Mouse (Mus musculus): ENCODE data around the gene I830077J02Rik. TPM values are rescaled to one million over a fixed set of nuclear protein-coding genes. Genes with fewer than 3 reads are reported as not detected.
A peak's percentile ranks its signal among the peaks of the same experiment; 100 is the strongest.

The I830077J02Rik gene
- polyA plus RNA-seq, 1 experiment from 2014 or later, result 0.54 TPM

DNA sequence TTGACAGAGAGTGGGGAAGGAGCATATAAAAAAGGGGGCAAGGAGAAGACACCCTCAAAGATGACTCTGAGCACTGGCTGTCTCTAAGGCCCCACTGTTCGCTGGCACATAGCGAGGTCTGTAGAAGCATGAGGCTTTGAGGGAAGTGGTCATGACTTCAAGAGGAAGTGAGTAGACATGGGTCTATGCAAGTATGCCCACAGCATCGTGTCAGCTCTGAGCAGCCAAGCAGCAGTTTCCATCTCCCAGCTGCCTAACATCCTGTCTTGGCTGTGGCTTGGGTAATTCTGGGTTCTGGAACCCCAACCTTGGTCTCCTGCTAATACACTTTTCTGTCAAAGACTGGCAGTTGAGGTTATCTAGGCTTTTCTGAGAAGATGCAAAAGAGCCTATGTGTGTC lies 31.7 kb downstream of the I830077J02Rik start:
- Histone ChIP-seq H3K36me3 (no peaks in the 10 kb centered on the region), H3K9me3 (replicated peaks) (no peaks in the 10 kb centered on the region), H3K4me2 (no peak overlapping the region), H3K27me3 (replicated peaks) (no peaks in the 10 kb centered on the region), H3K9ac (replicated peaks) (no peak overlapping the region), H3K4me3 (replicated peaks) (no peak overlapping the region), H3K4me1 (no peaks in the 10 kb centered on the region), H3K27ac (replicated peaks) (no peak overlapping the region)
- no peak for ATAC-seq (ENCODE audit: low FRiP score)
- WGBS, result 90% methylated on average over 3 of the region's 3 CpGs

DNA sequence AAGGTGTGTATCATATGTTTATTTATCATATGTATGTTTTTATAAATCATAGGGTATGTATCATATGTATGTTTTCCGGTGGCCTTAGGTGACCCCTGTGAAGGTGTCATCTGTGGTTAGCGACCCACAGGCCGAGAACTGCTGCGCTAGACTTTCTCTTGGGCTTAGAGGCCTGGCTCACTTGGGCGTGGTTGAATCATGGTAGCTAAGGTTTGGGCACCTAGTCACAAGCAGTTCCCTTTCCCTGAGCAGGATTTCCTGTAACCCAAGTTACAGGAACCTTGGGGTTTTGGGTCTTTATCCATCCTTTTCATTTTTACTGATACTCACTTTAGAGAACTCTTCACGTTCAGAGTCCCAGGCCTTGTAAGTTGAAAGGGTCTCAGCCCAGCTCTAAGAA lies 32.2 kb downstream of the I830077J02Rik start:
- no peaks in the 10 kb centered on the region for H3K27me3 ChIP-seq (replicated peaks)
- H3K9ac ChIP-seq (replicated peaks), result no peak overlapping the region
- H3K4me2 ChIP-seq, result no peak overlapping the region
- no peak for ATAC-seq (ENCODE audit: low FRiP score)
- H3K27ac ChIP-seq (replicated peaks), result no peak overlapping the region
- H3K36me3 ChIP-seq, result no peaks in the 10 kb centered on the region
- H3K4me1 ChIP-seq, result no peaks in the 10 kb centered on the region
- WGBS, result 80% methylated on average over 6 of the region's 6 CpGs
- H3K4me3 ChIP-seq (replicated peaks), result no peak overlapping the region
- H3K9me3 ChIP-seq (replicated peaks), result no peaks in the 10 kb centered on the region

DNA sequence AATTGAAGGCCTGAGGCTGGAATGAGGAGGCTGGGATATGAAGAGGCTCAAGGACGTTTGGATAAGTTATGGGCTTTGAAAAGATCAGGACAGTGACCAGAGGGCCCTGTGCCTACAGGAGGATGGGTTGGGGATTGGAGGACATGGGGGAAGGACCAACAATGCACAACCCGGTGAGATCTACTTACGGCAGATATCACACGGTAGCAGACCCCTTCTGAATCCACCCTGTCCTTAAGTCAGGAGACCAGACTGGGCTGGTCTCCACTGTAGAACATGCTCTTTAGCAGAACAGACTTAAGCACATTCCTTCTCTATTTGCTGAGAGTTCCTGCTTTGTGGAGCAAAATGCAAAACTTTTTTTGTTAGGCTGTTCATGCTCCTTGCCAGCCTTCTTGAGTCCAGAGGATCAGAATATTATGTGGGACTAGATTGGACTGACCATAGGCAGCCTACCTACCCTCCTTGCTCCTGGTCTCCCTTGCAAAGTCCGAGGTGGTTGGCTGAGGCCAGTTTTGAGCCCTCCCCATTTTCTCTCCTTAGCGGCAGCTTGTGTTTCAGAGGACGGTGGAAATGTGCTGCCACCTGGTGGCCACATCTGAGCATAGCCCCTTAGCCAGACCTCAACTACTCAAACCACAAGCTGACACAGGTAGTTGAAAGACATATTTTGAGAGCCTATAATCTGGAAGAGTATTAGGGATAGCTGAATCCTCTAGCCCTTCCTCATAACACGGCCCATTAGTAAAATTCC lies 32.9 kb downstream of the I830077J02Rik start:
- H3K36me3 ChIP-seq, result no peaks in the 10 kb centered on the region
- ATAC-seq (ENCODE audit: low FRiP score), result peak; percentile 86
- H3K27me3 ChIP-seq (replicated peaks), result no peaks in the 10 kb centered on the region
- no peak overlapping the region for H3K4me3 ChIP-seq (replicated peaks)
- no peaks in the 10 kb centered on the region for H3K9me3 ChIP-seq (replicated peaks)
- H3K4me2 ChIP-seq, result no peak overlapping the region
- no peak overlapping the region for H3K27ac ChIP-seq (replicated peaks)
- no peaks in the 10 kb centered on the region for H3K4me1 ChIP-seq
- 42% methylated on average over 8 of the region's 8 CpGs for WGBS
- no peak overlapping the region for H3K9ac ChIP-seq (replicated peaks)

DNA sequence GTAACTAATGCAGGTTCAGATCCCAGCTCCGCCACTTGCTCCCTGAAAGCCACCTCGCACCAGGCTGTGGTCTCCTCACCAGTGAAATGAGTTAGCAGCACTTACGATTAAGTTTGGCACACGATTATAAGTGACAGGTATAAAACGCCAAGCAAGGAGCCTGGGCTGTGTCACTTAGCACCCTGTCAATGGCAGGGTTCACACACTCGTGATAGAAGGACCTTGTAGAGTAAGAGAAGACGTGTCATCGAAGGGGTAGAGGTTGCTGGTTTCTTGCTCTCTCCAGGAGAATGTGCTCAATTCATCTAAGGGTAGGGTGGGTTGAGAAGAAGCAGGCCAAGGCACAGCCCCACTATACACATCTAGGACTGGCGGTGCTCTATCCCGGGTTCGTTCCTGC lies 33.6 kb downstream of the I830077J02Rik start:
- ATAC-seq (ENCODE audit: low FRiP score), result no peak
- no peak overlapping the region for H3K4me2 ChIP-seq
- no peak overlapping the region for H3K27ac ChIP-seq (replicated peaks)
- H3K4me3 ChIP-seq (replicated peaks), result no peak overlapping the region
- H3K4me1 ChIP-seq, result no peaks in the 10 kb centered on the region
- no peaks in the 10 kb centered on the region for H3K9me3 ChIP-seq (replicated peaks)
- WGBS, result 93% methylated on average over 11 of the region's 11 CpGs
- no peak overlapping the region for H3K9ac ChIP-seq (replicated peaks)
- H3K36me3 ChIP-seq, result no peaks in the 10 kb centered on the region
- H3K27me3 ChIP-seq (replicated peaks), result no peaks in the 10 kb centered on the region

DNA sequence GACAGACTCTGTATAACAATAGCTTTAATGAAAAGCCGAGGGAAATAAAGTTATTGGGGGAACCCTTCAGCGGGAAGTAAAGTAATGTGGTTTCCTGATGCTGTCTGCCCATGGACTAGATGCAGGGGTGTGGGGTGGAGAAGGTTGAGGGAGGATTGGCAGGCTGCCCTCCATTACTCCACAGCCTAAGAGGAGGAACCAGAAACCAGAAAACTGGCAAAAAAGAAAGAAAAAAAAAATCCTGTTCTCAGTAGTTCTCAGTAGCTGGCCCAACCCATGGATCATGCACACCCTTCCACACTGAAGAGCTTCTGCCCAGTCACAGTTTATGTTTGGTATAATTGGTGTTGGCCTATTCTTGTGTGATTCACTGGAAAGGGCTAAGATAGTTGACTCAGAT lies 34.1 kb downstream of the I830077J02Rik start:
- H3K9ac ChIP-seq (replicated peaks), result no peak overlapping the region
- H3K4me2 ChIP-seq, result no peak overlapping the region
- no peak overlapping the region for H3K4me3 ChIP-seq (replicated peaks)
- no peaks in the 10 kb centered on the region for H3K9me3 ChIP-seq (replicated peaks)
- no peaks in the 10 kb centered on the region for H3K4me1 ChIP-seq
- H3K27ac ChIP-seq (replicated peaks), result no peak overlapping the region
- no peaks in the 10 kb centered on the region for H3K27me3 ChIP-seq (replicated peaks)
- WGBS, result 89% methylated on average over 2 of the region's 2 CpGs
- ATAC-seq (ENCODE audit: low FRiP score), result no peak
- no peaks in the 10 kb centered on the region for H3K36me3 ChIP-seq

DNA sequence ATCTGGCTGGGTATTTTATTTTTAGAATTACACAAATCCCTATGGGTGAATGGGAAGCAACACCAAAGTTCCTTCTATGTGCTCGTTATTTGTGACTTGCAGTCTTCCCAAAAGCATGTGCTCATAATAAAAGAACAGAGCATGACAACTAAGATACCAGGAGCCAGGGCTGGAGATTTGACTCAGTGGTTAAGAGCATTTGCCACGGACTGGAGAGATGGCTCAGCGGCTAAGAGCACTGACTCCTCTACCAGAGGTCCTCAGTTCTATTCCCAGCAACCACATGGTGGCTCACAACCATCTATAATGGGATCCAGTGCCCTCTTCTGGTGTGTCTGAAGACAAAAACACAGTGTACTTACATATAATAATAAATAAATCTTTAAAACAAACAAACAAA lies 35.7 kb downstream of the I830077J02Rik start:
- ATAC-seq (ENCODE audit: low FRiP score), result no peak
- no peaks in the 10 kb centered on the region for H3K4me1 ChIP-seq
- H3K4me2 ChIP-seq, result no peak overlapping the region
- H3K27ac ChIP-seq (replicated peaks), result no peak overlapping the region
- H3K4me3 ChIP-seq (replicated peaks), result no peak overlapping the region
- H3K9ac ChIP-seq (replicated peaks), result no peak overlapping the region
- no peaks in the 10 kb centered on the region for H3K36me3 ChIP-seq
- H3K27me3 ChIP-seq (replicated peaks), result no peaks in the 10 kb centered on the region
- H3K9me3 ChIP-seq (replicated peaks), result no peaks in the 10 kb centered on the region
- 86% methylated on average over 3 of the region's 3 CpGs for WGBS

- Histone ChIP-seq H3K9me3 (replicated peaks) (no peaks in the 10 kb centered on the region), H3K4me1 (no peaks in the 10 kb centered on the region), H3K9ac (replicated peaks) (no peak overlapping the region), H3K4me3 (replicated peaks) (no peak overlapping the region), H3K36me3 (no peaks in the 10 kb centered on the region), H3K27me3 (replicated peaks) (no peaks in the 10 kb centered on the region), H3K4me2 (no peak overlapping the region), H3K27ac (replicated peaks) (no peak overlapping the region)
- 84% methylated on average over 23 of the region's 23 CpGs for WGBS
- ATAC-seq (ENCODE audit: low FRiP score), result no peak
Measured at GRCm38 (mm10) chr3:105894601-105895592, 37.6 kb downstream of the I830077J02Rik start.

DNA sequence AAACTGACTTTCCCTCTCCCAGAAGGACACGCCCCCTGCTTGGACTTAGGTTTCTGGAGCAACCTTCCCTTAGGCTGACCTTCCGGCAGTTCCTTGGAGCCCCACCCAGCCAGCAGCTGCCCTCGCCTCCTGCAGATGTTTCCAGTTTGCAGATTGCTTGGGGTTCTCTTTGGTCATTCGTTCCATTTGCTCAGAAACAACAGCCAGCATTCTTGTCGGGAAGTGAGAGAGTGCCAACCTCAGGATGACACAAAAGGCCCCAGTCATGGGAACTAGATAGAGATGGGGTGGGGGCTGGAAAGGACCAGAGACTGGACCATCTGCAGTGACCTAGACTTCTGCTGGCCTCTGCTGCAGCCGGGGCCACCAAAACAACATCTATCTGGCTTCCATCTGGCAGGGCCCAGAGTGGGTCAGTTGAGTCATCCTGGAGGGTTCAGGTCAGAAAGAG lies 38.5 kb downstream of the I830077J02Rik start:
- no peak for ATAC-seq (ENCODE audit: low FRiP score)
- H3K4me1 ChIP-seq, result no peaks in the 10 kb centered on the region
- H3K9me3 ChIP-seq (replicated peaks), result no peaks in the 10 kb centered on the region
- 72% methylated on average over 6 of the region's 6 CpGs for WGBS
- no peak overlapping the region for H3K4me3 ChIP-seq (replicated peaks)
- H3K27ac ChIP-seq (replicated peaks), result no peak overlapping the region
- H3K4me2 ChIP-seq, result no peak overlapping the region
- no peak overlapping the region for H3K9ac ChIP-seq (replicated peaks)
- H3K36me3 ChIP-seq, result no peaks in the 10 kb centered on the region
- no peaks in the 10 kb centered on the region for H3K27me3 ChIP-seq (replicated peaks)

- no peak overlapping the region for H3K4me3 ChIP-seq (replicated peaks)
- H3K27ac ChIP-seq (replicated peaks), result no peak overlapping the region
- no peaks in the 10 kb centered on the region for H3K4me1 ChIP-seq
- ATAC-seq (ENCODE audit: low FRiP score), result no peak
- H3K4me2 ChIP-seq, result no peak overlapping the region
- no peaks in the 10 kb centered on the region for H3K36me3 ChIP-seq
- no peaks in the 10 kb centered on the region for H3K9me3 ChIP-seq (replicated peaks)
- WGBS, result 86% methylated on average over 19 of the region's 19 CpGs
- no peak overlapping the region for H3K9ac ChIP-seq (replicated peaks)
- H3K27me3 ChIP-seq (replicated peaks), result no peaks in the 10 kb centered on the region
Measured at GRCm38 (mm10) chr3:105892572-105893495, 39.6 kb downstream of the I830077J02Rik start.

DNA sequence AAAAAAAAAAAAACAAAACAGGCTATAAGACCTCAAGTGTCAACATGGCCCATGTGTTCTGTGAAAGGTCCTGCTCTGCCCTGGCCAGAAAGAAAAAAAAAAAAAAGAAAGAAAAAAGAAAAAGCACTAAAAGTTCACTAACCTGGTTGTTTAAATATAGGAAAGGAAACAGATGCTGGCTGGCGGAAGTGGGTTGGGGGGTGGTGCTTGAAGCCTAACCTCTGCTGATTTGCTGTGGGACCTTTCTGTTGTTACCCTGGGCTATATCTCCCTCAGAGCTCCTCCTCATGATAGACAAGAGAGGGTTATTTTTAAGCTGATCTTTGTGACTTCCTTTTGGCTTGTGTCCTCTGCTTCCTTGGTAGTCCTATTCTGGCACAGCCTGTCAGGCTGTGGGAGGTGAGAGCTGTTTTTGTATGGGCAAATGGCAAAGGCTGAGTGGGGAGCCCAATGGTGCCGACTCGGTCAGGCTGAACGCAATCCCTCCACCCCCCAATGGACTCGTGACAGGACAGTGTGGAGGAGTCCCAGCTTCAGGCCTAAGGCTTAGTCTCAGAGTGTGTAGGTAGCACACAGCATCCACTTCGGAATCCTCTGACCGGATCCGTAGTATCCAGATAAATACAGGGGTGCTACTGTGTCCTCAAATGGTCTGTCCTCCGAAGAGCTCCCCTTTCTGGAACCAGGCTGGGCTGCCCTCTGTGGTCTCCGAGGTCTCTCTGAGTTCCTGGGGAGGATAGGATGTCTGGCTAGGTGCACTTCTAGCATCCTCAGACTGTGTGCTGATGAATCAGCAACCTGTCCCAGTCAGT lies 40.5 kb downstream of the I830077J02Rik start:
- H3K27me3 ChIP-seq (replicated peaks), result no peaks in the 10 kb centered on the region
- WGBS, result 84% methylated on average over 10 of the region's 10 CpGs
- no peaks in the 10 kb centered on the region for H3K9me3 ChIP-seq (replicated peaks)
- no peak for ATAC-seq (ENCODE audit: low FRiP score)
- no peak overlapping the region for H3K4me2 ChIP-seq
- H3K27ac ChIP-seq (replicated peaks), result no peak overlapping the region
- no peaks in the 10 kb centered on the region for H3K4me1 ChIP-seq
- no peak overlapping the region for H3K4me3 ChIP-seq (replicated peaks)
- H3K9ac ChIP-seq (replicated peaks), result no peak overlapping the region
- no peaks in the 10 kb centered on the region for H3K36me3 ChIP-seq
